In the genomic region with DNA sequence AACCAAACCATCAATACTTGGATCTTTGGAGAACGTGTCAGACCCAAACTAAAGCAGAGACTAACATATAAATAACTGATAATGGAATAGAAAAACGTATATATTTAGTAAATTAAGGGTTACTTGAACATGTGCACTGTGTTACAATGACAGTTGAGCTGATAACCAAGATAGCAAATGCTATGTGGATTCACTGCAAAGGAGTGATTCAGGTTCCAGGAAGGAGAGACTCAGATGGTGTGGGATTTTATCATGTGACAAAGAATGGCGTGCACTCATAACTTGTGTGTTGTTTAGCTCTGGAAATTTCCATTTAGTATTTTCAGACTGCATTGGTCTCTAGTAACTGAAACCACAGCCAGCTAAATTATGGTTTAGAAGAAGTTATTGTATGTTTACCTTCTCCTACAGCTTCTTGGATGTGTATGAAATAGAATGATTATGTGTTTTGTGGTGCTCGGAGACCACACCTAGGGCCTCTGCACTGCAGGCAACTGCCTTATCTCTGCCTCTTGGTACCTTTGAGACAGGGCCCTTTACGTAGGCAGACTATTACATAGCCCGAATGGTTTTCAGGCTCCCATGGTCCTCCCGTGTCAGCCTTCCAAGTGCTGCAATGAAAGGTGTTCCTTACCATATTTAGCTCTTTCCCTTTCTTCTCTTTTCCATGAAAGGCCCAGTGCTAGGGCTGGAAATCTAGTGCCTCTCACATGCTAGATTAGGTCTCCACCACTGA, we compare ENCODE assay signal across 25 mouse cellular contexts. TPM values are rescaled to one million over a fixed set of nuclear protein-coding genes. Genes with fewer than 3 reads are reported as not detected.
A peak's percentile ranks its signal among the peaks of the same experiment; 100 is the strongest.
DNase-seq lines count a peak whose midpoint lies in the region; ATAC-seq and TF ChIP-seq lines count a peak whose summit lies in the region.
"Had no signal": no experiment of that assay in that cellular context is flagged by ENCODE, and none has a peak within 500 bp of the region (broad histone marks: within the 10 kb centered on the region; RNA-seq: fewer than 3 reads in every experiment).

No protein-coding gene starts in this region.

- DNase-seq in MEL (ENCODE audit: low read depth, low spot score) = peak; percentile 47
- peak; percentile 34 for DNase-seq in c-Kit-positive CD71-positive TER-119-positive erythroid progenitor cells, embryonic 14.5 days (ENCODE audit: low spot score)
- peak in 1 of 3 experiments; percentile 9 for DNase-seq in liver, embryonic 14.5 days (ENCODE audit: low read depth in 3 of 3, low spot score in 3 of 3)
- DNase-seq in cerebellum, adult 9-10 months = no peak
- no peak for DNase-seq in gastrocnemius, postnatal 10 days
- DNase-seq: adrenal gland, postnatal 25 days; cerebellum, adult 2 months; cerebellum, postnatal 36 days; gastrocnemius, postnatal 25 days; heart, adult 18-20 months; heart, postnatal 4 days; kidney, adult 11 months; kidney, postnatal 14 days; layer of hippocampus, adult 9-11 months; lung, postnatal 4 days; midbrain, embryonic 14.5 days; right cerebral cortex, postnatal 14 days had no signal

- H3K4me1 ChIP-seq in MEL (ENCODE audit: control insufficient read depth in 1 of 2, insufficient read depth in 2 of 2, low read length in 2 of 2) = peaks cover 20 to 26% of the 10 kb centered on the region in 2 experiments
- H3K4me1 ChIP-seq in liver, embryonic 14.5 days (replicated peaks; ENCODE audit: control insufficient read depth in 2 of 2, insufficient read depth in 2 of 2, low read length in 1 of 2) = peaks cover 24 to 29% of the 10 kb centered on the region in 2 experiments

- H3K27ac ChIP-seq in MEL (ENCODE audit: control insufficient read depth, low read depth, low read length) = peak overlapping the region; percentile 56
- H3K27ac ChIP-seq in liver, embryonic 14.5 days = no peak overlapping the region; the same call in 1 of the 2 replicates
- H3K27ac ChIP-seq: forebrain, embryonic 13.5 days; hindbrain, embryonic 15.5 days; stomach, embryonic 15.5 days had no signal

- peak overlapping the region; percentile 0; the same call in 1 of the 2 replicates for H3K4me2 ChIP-seq in liver, embryonic 14.5 days (ENCODE audit: low read depth)
- H3K4me2 ChIP-seq: forebrain, embryonic 13.5 days; heart, embryonic 11.5 days; hindbrain, embryonic 15.5 days; stomach, embryonic 15.5 days had no signal

- 19% methylated on average over 7 of the region's 7 CpGs for WGBS in liver, embryonic 14.5 days (ENCODE audit: insufficient replicate concordance)

- H3K4me3 ChIP-seq in MEL (ENCODE audit: control insufficient read depth in 1 of 2, insufficient read depth in 1 of 2, low read depth in 2 of 2, low read length in 2 of 2) = peak overlapping the region in 1 of 2 experiments; percentile 32; a peak in 1 of 4 replicates
- no peak overlapping the region for H3K4me3 ChIP-seq in liver, embryonic 14.5 days (ENCODE audit: insufficient read depth in 1 of 2, low read depth in 2 of 2, low read length in 2 of 2)
- H3K4me3 ChIP-seq: forebrain, embryonic 13.5 days; hindbrain, embryonic 15.5 days; stomach, embryonic 15.5 days had no signal

- peaks cover 0 to 26% of the 10 kb centered on the region in 2 experiments; a peak in 3 of 4 replicates for H3K36me3 ChIP-seq in MEL (ENCODE audit: control insufficient read depth in 1 of 2, insufficient read depth in 2 of 2, low read length in 2 of 2)
- no peaks in the 10 kb centered on the region; the same call in 1 of the 2 replicates for H3K36me3 ChIP-seq in liver, embryonic 14.5 days (replicated peaks; ENCODE audit: control insufficient read depth, insufficient read depth, low read depth)

- no peak for TF ChIP-seq CTCF in MEL (IDR thresholded peaks at IDR 0.05 in 2 of 3, conservative IDR thresholded peaks at IDR 0.05 in 1 of 3; ENCODE audit: control insufficient read depth in 1 of 3, insufficient read depth in 1 of 3, low read depth in 2 of 3, low read length in 3 of 3, poor library complexity in 1 of 3, severe bottlenecking in 1 of 3)
- TF ChIP-seq CTCF in liver, embryonic 14.5 days (IDR thresholded peaks at IDR 0.05; ENCODE audit: low read depth) = no peak

- H3K9me3 ChIP-seq in MEL (replicated peaks; ENCODE audit: insufficient read depth, low read length) = no peaks in the 10 kb centered on the region
- no peaks in the 10 kb centered on the region for H3K9me3 ChIP-seq in liver, embryonic 14.5 days (ENCODE audit: control insufficient read depth, low read length)
- H3K9me3 ChIP-seq: forebrain, embryonic 13.5 days; hindbrain, embryonic 15.5 days; stomach, embryonic 15.5 days had no signal

- no peak overlapping the region; the same call in 1 of the 2 replicates for H3K9ac ChIP-seq in MEL (ENCODE audit: control insufficient read depth, low read depth, low read length, poor library complexity, severe bottlenecking)
- H3K9ac ChIP-seq in liver, embryonic 14.5 days (replicated peaks) = no peak overlapping the region; the same call in 1 of the 2 replicates
- H3K9ac ChIP-seq: forebrain, embryonic 13.5 days; hindbrain, embryonic 15.5 days; stomach, embryonic 15.5 days had no signal

- TF ChIP-seq POLR2A in MEL (IDR thresholded peaks at IDR 0.05; ENCODE audit: control insufficient read depth in 1 of 2, insufficient read depth in 1 of 2, low read depth in 1 of 2, low read length in 2 of 2, poor library complexity in 1 of 2) = no peak

- H3K27me3 ChIP-seq in MEL (ENCODE audit: control insufficient read depth in 1 of 2, insufficient read depth in 2 of 2, low read length in 2 of 2) = no peaks in the 10 kb centered on the region
- no peaks in the 10 kb centered on the region for H3K27me3 ChIP-seq in liver, embryonic 14.5 days (ENCODE audit: control insufficient read depth, insufficient read depth, low read length)
- H3K27me3 ChIP-seq: CH12.LX; forebrain, embryonic 13.5 days; hindbrain, embryonic 15.5 days; stomach, embryonic 15.5 days had no signal

- TF ChIP-seq RAD21 in MEL (IDR thresholded peaks at IDR 0.05; ENCODE audit: low read depth, low read length) = no peak

- no peaks in the 10 kb centered on the region for H3K79me2 ChIP-seq in MEL (ENCODE audit: control insufficient read depth, insufficient read depth, low read length, poor library complexity)

- peak; percentile 78 for ATAC-seq in liver, embryonic 14.5 days (ENCODE audit: insufficient read depth)
- ATAC-seq in megakaryocyte-erythroid progenitor cell, adult 5-6 weeks (replicated peaks; ENCODE audit: low FRiP score, low TSS enrichment, poor library complexity, severe bottlenecking) = peak; percentile 57; the same call in 1 of the 2 replicates
- ATAC-seq: forebrain, embryonic 13.5 days; inflammation-experienced regulatory T-cells, adult 6 months; lung, postnatal 0 days had no signal

- peak; percentile 52 to 72 for TF ChIP-seq EP300 in MEL (IDR thresholded peaks at IDR 0.05; ENCODE audit: low read depth in 1 of 2, low read length in 2 of 2)
- TF ChIP-seq EP300 in liver, embryonic 14.5 days (IDR thresholded peaks at IDR 0.05; ENCODE audit: low read depth) = 0 out of 2 replicates have a peak, but pooled peaks have one; percentile 15

TF ChIP-seq in MEL, 35 proteins besides CTCF, POLR2A, EP300 and RAD21:
- TF ChIP-seq MYB (IDR thresholded peaks at IDR 0.05; ENCODE audit: low read depth, low read length) (0 out of 2 replicates have a peak, but pooled peaks have one; percentile 24), JUND (IDR thresholded peaks at IDR 0.05; ENCODE audit: low read depth, low read length) (no peak), ELF1 (IDR thresholded peaks at IDR 0.05; ENCODE audit: low read depth, low read length) (no peak), SIN3A (IDR thresholded peaks at IDR 0.05; ENCODE audit: low read length) (peak; percentile 63), TCF12 (IDR thresholded peaks at IDR 0.05; ENCODE audit: low read depth, low read length) (peak; percentile 13; the same call in 1 of the 2 replicates), MXI1 (IDR thresholded peaks at IDR 0.05; ENCODE audit: low read depth, low read length) (peak; percentile 75), MAX (IDR thresholded peaks at IDR 0.05; ENCODE audit: low read length) (0 out of 2 replicates have a peak, but pooled peaks have one; percentile 55), ETS1 (IDR thresholded peaks at IDR 0.05; ENCODE audit: low read depth, low read length) (peak; percentile 64), MYC (IDR thresholded peaks at IDR 0.05; ENCODE audit: low read depth, low read length) (0 out of 2 replicates have a peak, but pooled peaks have one; percentile 38), GATA1 (IDR thresholded peaks at IDR 0.05; ENCODE audit: low read depth, low read length) (peak; percentile 24; the same call in 1 of the 2 replicates), E2F4 (IDR thresholded peaks at IDR 0.05; ENCODE audit: borderline replicate concordance, low read depth, low read length) (no peak), USF1 (IDR thresholded peaks at IDR 0.05; ENCODE audit: low read depth, low read length) (peak; percentile 63; the same call in 1 of the 2 replicates)
TF ChIP-seq in MEL: peak in this region for 9.

RNA-seq across cellular contexts. Expression of a gene that starts 53.5 kb away (rescaled TPM):
- 9.7 and 10.2 TPM in 2 replicates for total RNA-seq in MEL (2012; rRNA removed)
- 10 to 100 TPM in 1 of 2 experiments, not detected in 1; 17.1 TPM for polyA plus RNA-seq in MEL (2012; ENCODE audit: insufficient read depth in 1 of 2, insufficient read length in 2 of 2, low read depth in 1 of 2, low replicate concordance in 2 of 2, missing spikeins in 1 of 2)
- polyA plus RNA-seq in liver, embryonic 14.5 days (2012; rRNA removed) = 4.7 and 5.9 TPM in 2 replicates
- 6.0 and 7.5 TPM in 2 replicates for polyA plus RNA-seq in liver, embryonic 14.5 days (2014; fragmentation: Nextera tagmentation; extraction: Ambion mirVana)
- 24.1 and 25.1 TPM in 2 replicates for total RNA-seq in megakaryocyte-erythroid progenitor cell, adult 5-6 weeks (2014; fragmentation: Nextera tagmentation)
- total RNA-seq in megakaryocyte-erythroid progenitor cell, adult 5-6 weeks (2017) = 9.7 and 20.0 TPM in 2 replicates
- 10 to 100 TPM; 22.2 to 24.2 TPM for total RNA-seq in gastrocnemius, postnatal 10 days (2021)

RNA-seq across cellular contexts. Expression of a gene that starts 53.6 kb away (rescaled TPM):
- 24.3 and 27.3 TPM in 2 replicates for total RNA-seq in MEL (2012; rRNA removed)
- 10 to 100 TPM in 1 of 2 experiments, not detected in 1; 36.2 TPM for polyA plus RNA-seq in MEL (2012; ENCODE audit: insufficient read depth in 1 of 2, insufficient read length in 2 of 2, low read depth in 1 of 2, low replicate concordance in 2 of 2, missing spikeins in 1 of 2)
- polyA plus RNA-seq in liver, embryonic 14.5 days (2012; rRNA removed) = 5.5 and 5.7 TPM in 2 replicates
- 5.1 and 5.9 TPM in 2 replicates for polyA plus RNA-seq in liver, embryonic 14.5 days (2014; fragmentation: Nextera tagmentation; extraction: Ambion mirVana)
- 14.3 and 22.2 TPM in 2 replicates for total RNA-seq in megakaryocyte-erythroid progenitor cell, adult 5-6 weeks (2014; fragmentation: Nextera tagmentation)
- 5.9 and 11.7 TPM in 2 replicates for total RNA-seq in megakaryocyte-erythroid progenitor cell, adult 5-6 weeks (2017)
- total RNA-seq in gastrocnemius, postnatal 10 days (2021) = 10 to 100 TPM; 12.0 to 13.3 TPM

Comparison
In these comparisons a context has a peak if more than half of its experiments do, and no peak if none do; other contexts are left out.
1. DNase-seq: peak in MEL (single experiment) and c-Kit-positive CD71-positive TER-119-positive erythroid progenitor cells, embryonic 14.5 days (single experiment); none in cerebellum, adult 9-10 months (single experiment) and gastrocnemius, postnatal 10 days (single experiment).